Mouse (Mus musculus): Measurements from ENCODE around the gene Hint1.
"Not testable (repeated sequence)": the region's sequence is repeated elsewhere in the genome, so short reads cannot be mapped to it uniquely, and the experiment has no call there.

Hint1 gene

DNA sequence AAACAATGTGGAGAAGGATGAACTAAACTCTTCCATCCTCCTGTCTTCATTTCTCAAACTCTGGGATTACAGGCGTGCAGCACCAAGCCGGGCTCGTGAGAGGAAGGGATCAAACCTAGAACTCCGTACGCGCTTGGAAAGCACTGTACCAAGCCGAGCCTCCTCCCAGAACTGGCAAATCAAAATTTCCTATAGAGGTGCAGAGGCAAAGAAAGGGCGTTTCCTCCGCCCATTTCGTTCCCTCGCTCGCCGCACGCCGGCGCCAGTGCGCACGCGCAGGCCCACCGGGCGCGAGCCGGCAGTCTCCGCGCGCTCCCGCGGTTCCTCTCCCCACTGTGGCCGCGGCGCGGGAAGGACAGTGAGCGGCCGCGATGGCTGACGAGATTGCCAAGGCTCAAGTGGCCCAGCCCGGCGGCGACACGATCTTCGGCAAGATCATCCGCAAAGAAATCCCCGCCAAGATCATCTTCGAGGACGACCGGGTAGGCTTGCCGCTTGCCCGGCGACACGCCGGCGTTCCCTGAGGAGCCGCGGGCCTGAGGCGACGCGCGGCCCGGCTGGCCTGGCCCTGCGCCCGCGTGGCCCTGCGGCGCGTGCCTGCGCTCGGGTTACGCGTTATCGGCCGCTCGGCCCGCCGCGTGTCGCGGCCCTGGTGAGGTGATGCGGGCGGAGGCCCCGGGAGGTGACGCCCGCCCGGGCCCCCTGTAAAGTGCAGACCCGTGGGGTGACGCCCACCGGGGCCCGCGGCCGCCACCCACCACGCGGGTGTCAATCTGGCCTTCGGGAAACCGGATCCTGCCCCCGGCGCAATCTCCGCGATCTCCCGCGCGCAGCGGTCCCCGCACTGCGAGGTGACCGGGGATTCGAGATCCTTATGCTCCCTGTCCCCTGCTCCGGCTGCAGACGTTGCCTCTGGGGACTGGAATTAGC lies at the start of gene Hint1:
Gene Hint1, plus strand, starts transcription at position 265 of the 930 bp plus-strand sequence.
- DNase-seq (ENCODE audit: low read depth, low spot score), result peak; percentile 93

DNA sequence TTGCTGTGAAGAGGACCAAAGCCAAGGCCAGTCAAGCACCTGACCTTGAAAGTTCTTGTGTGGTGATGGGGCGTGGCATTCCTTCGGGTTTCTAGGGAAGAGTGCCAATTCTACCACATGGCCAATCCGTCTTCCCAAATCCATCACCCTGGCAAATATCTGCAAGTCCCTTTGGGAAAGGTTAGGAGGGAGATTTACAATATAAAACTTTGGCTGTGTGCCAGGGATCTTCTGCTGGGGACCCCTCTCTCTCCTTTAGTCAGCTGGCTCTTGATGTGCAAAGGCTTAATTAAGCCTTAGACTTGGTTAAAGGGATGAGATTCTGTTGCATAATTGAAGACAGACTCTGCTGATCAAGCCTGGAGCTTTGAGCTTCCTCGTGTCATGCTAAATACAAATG lies 48.7 kb upstream of the Hint1 start:
- DNase-seq (ENCODE audit: low read depth, low spot score), result no peak

- DNase-seq (ENCODE audit: low read depth, low spot score), result no peak
Observed at GRCm38 (mm10) chr11:54819489-54819888, 46.7 kb upstream of the Hint1 start.

DNA sequence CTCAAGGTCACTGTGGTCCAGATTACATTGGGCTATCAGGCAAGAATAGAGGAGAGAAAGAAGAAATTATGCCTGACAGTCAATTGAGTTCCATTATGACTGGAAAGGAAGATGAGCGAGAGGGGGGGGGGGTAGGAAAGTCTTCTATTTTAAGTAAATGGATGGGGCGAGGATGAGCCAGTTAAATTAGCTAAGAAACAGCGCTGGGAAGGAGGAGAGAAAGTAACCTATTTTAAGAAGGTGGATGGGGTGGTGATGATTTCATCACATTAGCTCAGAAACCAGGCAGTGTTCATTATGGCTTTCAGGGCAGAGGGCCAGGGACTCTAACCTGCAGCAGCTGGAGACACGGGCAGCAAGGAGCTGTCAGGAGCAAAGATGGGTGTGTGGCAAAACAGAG lies 42.7 kb upstream of the Hint1 start:
- no peak for DNase-seq (ENCODE audit: low read depth, low spot score)

GRCm38 (mm10) chr11:54825774-54826173 lies 40.4 kb upstream of the Hint1 start:
- no peak for DNase-seq (ENCODE audit: low read depth, low spot score)

GRCm38 (mm10) chr11:54826819-54827218 lies 39.4 kb upstream of the Hint1 start:
- DNase-seq (ENCODE audit: low read depth, low spot score), result no peak

GRCm38 (mm10) chr11:54833833-54834232 lies 32.4 kb upstream of the Hint1 start:
- no peak for DNase-seq (ENCODE audit: low read depth, low spot score)

DNA sequence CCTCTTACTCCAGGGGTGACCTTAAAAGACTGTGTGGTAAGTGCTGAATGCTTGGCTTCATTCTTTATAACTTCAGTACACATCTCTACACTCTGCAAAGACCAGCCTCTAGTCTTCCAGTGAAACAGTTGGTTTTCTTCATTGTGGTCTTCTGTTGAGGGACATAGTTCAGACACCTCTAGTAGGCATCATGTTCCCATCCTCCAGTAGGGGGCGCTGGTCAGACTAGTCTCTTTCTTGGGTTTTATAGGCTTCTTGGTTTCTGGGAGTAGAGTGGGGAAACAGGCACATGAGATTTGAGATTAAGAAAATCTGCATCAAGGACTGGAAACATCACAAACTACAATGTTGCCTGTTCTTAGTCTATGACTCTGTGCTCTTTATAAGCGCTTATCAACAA lies 31.6 kb upstream of the Hint1 start:
- DNase-seq (ENCODE audit: low read depth, low spot score), result peak; percentile 16

DNA sequence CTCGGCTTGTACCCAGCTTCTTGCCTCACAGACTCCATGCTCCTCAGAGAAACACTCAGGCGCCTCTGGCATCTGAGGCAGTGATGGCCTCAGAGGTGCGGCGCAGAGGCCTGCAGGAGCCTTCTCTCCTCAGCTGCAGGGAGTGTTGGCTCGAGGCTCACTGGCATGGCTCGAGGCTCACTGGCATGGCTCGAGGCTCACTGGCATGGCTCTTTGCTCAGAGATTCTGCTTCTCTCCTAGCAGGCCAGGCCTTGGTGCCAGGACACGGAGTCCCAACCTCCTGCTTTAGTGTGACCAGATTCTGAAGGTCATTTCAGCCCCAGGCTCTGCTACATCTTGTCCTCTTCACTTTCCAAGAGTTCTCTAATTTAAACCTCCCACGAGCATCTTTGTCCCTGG lies 30.1 kb upstream of the Hint1 start:
- no peak for DNase-seq (ENCODE audit: low read depth, low spot score)

DNA sequence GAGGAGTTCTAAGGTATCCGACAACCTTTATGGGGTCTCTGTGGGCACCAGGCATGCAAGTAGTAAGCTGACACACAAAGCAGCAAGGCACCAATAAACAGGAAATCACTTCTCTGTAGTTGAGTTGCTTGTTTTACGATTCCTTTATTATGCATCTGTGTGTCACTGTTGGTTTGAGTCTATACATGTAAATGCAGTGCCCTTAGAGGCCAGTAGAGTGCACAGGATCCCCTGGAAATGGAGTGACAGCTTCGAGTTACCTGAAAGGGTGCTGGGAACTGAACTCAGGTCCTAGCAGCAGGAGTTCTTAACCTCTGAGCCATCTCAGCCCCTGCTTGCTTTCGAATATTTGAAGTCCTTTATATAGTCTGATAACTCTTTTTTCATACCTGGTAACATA lies 26.5 kb upstream of the Hint1 start:
- no peak for DNase-seq (ENCODE audit: low read depth, low spot score)

GRCm38 (mm10) chr11:54840891-54841290 lies 25.3 kb upstream of the Hint1 start:
- no peak for DNase-seq (ENCODE audit: low read depth, low spot score)

GRCm38 (mm10) chr11:54844424-54844823 lies 21.8 kb upstream of the Hint1 start:
- DNase-seq (ENCODE audit: low read depth, low spot score), result no peak

DNA sequence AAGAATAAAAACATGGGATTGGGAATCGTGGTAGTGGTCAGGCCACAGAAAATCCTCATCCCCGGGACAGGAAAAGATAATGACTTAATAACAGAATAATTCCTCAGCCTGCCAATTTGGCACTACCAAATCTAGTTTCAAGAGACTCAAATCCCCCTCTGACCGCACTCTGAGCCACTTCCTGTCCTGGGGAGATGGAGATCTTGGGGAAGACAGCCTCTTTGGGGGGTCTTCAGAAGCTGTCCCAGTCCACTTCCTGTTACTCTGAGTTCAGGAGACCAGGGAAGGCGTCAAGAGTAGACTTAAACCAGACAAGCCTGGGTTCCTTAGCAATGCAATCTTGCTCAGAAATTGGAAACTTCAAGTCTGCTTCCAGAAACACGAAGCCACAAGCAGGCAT lies 21.2 kb upstream of the Hint1 start:
- DNase-seq (ENCODE audit: low read depth, low spot score), result no peak

GRCm38 (mm10) chr11:54845470-54846442 lies 20.4 kb upstream of the Hint1 start:
- DNase-seq (ENCODE audit: low read depth, low spot score), result peak; percentile 12

GRCm38 (mm10) chr11:54849961-54850758 lies 16.0 kb upstream of the Hint1 start:
- DNase-seq (ENCODE audit: low read depth, low spot score), result no peak

- DNase-seq (ENCODE audit: low read depth, low spot score), result no peak
Observed at GRCm38 (mm10) chr11:54851656-54852055, 14.5 kb upstream of the Hint1 start.

GRCm38 (mm10) chr11:54858880-54859279 lies 7.3 kb upstream of the Hint1 start:
- not testable (repeated sequence) for DNase-seq (ENCODE audit: low read depth, low spot score)

GRCm38 (mm10) chr11:54859322-54860165 lies 6.6 kb upstream of the Hint1 start:
- DNase-seq (ENCODE audit: low read depth, low spot score), result peak; percentile 80

DNA sequence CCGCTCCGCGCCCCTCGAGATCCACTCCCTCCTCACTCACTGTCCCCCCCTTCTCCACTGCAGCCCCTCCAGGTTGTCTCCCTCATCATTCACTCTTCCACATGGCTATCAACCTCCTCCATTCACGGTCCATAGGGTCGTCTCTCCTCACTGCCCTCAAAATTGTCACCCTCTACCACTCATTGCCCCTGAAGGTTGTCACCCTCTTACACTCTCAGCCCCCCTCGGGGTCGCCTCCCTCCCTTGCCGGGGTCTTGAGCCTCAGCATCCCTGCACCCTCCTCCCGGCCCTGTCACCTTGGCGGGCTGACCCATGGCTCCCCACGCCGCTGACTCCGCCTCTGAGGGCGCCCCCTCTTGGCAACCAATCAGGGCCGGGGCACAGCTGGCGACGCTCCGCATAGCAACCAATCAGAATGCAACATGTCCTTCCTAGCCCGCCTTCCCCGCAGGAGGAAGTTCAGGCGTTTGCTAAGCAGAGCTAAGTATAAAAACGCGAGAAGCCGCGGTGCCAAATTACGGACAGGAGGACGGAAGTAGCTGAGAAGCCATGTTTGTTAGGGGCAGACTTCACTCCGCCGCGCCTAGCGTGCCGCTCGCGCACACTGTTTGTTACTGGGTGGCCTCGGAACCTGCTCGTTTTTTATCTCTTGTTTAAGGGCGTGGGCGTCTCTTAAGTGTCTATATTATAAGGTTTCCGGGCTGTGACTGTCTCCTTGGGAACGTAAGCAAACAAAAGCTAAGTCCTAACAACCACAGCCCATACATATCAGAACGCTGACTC lies 5.7 kb upstream of the Hint1 start, which contains the start of gene Lyrm7:
Gene Lyrm7, minus strand, starts transcription at position 661 of the 783 bp plus-strand sequence.
- DNase-seq (ENCODE audit: low read depth, low spot score), result peak; percentile 99

Measured in 3T3-L1 (cell line).